Mouse (Mus musculus) bone marrow macrophage, adult 2 months (primary cell): ENCODE data around the gene Slc22a4. TPM values are rescaled to one million over a fixed set of nuclear protein-coding genes. Genes with fewer than 3 reads are reported as not detected.
A peak's percentile ranks its signal among the peaks of the same experiment; 100 is the strongest.
"Not testable (repeated sequence)": the region's sequence is repeated elsewhere in the genome, so short reads cannot be mapped to it uniquely, and the experiment has no call there.

ENCODE experiments used
- H3K27ac ChIP-seq: 2 replicates; pipeline ENCODE4 v1.5.1; 2012; ENCODE audit warnings: low read depth, low read length; ENCODE audit not compliant: insufficient read depth
- H3K4me1 ChIP-seq: 2 replicates; pipeline ENCODE4 v1.6.1; 2012; ENCODE audit warnings: low read length; ENCODE audit not compliant: control insufficient read depth, insufficient read depth
- H3K4me3 ChIP-seq: 2 replicates; pipeline ENCODE4 v1.5.1; 2012; ENCODE audit warnings: mild to moderate bottlenecking, low read length, moderate library complexity; ENCODE audit not compliant: insufficient read depth
- CTCF ChIP-seq: IDR thresholded peaks from 2 replicates; pipeline ENCODE4 v1.5.1; 2012; ENCODE audit warnings: low read depth, mild to moderate bottlenecking, low read length, moderate library complexity
- POLR2A ChIP-seq: IDR thresholded peaks from 2 replicates; pipeline ENCODE4 v1.6.1; 2012; ENCODE audit warnings: mild to moderate bottlenecking, low read depth, low read length, borderline replicate concordance
- polyA plus RNA-seq: library from polyadenylated mRNA; stranded (reverse); fragments of >200 nt; gene quantifications from 2 replicates; pipeline ENCODE4 v1.2.4, GENCODE M21; 2012; ENCODE audit not compliant: missing spikeins, insufficient read depth, insufficient read length

The Slc22a4 gene
- polyA plus RNA-seq, 1 experiment: 4.8 TPM

DNA sequence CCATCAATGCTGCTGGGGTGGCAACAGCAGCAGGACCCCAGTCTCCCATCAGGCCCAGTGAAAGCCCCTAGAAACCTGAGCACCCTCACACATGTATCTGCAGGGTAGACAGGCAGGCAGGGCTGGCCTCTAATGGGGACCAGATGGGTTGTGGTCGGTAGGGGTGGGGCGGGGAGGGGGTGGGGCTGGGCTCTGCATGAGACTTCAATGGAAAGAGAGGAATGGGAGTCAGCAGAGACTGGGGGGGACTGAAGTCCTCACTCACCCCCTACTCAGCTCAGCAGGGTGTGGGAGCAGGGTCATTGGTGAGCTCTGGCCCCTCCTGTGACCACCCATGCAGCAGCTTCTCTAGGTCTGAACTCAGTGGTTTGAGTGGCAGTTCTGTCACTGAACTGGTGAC is 29.5 kb upstream of the Slc22a4 start:
- TF ChIP-seq CTCF (no peak), POLR2A (no peak)
- Histone ChIP-seq H3K4me3 (no peak overlapping the region), H3K4me1 (no peaks in the 10 kb centered on the region), H3K27ac (no peak overlapping the region)

DNA sequence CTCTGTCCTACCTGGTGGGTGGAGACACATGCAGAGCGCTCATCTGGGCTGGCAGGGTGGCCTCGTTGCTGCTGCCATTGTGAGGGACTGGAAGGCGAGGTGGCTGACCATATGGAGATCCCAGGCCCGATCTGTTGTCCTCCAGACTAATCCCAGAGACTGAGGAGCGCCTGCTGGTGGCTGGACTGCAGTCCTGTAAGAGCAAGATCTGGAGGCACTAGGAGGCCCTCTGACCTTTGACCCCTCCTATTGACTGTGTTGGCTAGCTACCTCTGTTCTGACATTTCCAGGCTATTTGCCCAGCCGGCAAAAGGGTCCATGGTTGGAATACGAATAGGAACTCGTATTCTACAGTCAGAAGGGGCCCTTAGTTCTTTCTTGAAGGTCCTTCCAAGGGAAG is 28.2 kb upstream of the Slc22a4 start:
- TF ChIP-seq CTCF: no peak
- TF ChIP-seq POLR2A: no peak
- Histone ChIP-seq H3K27ac (no peak overlapping the region), H3K4me1 (no peaks in the 10 kb centered on the region), H3K4me3 (no peak overlapping the region)

DNA sequence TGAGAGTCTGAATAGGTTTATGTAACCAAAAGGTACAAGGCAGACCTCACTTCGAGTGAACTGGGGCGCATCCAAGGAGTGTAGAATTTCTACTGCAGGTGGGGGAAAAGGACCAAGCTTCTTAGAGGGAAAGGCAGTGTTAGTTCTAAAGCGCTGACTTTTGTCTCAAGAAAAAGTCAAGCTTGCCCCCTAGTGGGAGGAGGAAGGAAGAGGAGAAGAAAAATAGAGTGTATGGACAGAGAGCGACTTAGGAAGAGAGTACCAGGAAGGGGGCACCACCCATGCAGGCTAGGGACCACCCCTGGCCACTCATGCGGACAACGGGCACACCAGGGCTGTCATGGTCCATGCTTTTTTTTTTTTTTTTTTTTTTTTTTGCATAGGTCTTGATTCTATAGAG is 26.4 kb upstream of the Slc22a4 start:
- TF ChIP-seq POLR2A: no peak
- TF ChIP-seq CTCF: 0 out of 2 replicates have a peak, but pooled peaks have one; percentile 22
- H3K4me1 ChIP-seq: no peaks in the 10 kb centered on the region

DNA sequence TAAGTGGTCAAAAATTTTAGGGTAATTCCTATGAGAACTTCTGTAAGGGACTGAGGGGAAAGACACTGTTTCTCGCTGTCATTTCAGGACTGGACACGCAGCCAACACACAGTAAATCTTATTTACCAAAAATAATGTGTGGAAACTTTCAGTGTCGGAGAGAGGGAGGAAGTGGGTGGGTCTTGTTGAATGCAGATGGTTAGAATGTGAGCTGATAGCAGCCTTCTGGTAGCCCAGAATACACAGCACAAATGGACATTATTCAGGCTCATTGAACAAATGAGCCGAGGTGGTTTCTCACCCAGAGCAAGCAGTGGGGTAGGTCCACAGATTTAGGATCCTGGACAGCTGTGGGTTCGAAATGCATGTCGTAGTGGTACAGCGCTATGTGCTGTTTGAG is 25.2 kb upstream of the Slc22a4 start:
- Histone ChIP-seq H3K4me1 (no peaks in the 10 kb centered on the region), H3K4me3 (no peak overlapping the region), H3K27ac (no peak overlapping the region)
- no peak for TF ChIP-seq CTCF
- no peak for TF ChIP-seq POLR2A

More for the DNA sequence above, 26.4 kb upstream of the Slc22a4 start:
- no peak overlapping the region for H3K27ac ChIP-seq
- no peak overlapping the region for H3K4me3 ChIP-seq

DNA sequence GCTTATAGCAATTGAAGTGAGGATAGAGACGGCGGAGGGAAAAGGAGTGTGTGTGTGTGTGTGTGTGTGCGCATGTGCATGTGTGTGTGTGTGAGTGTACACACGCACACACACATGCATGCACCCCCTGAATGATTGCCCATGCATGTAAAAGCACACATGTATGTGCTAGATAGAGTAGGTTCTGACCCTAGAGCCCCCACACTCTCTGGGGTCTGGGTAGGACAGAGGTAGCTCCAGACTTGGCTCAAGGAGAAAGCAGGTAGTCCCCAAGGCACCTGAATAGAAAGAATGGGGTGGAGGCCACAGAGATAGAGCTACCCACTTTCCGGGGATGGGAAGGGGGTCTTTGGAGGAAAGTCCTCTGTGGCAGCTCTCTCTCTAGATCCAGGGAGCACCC is 24.2 kb upstream of the Slc22a4 start:
- TF ChIP-seq CTCF (no peak), POLR2A (no peak)
- Histone ChIP-seq H3K4me1 (no peaks in the 10 kb centered on the region), H3K27ac (no peak overlapping the region), H3K4me3 (no peak overlapping the region)

DNA sequence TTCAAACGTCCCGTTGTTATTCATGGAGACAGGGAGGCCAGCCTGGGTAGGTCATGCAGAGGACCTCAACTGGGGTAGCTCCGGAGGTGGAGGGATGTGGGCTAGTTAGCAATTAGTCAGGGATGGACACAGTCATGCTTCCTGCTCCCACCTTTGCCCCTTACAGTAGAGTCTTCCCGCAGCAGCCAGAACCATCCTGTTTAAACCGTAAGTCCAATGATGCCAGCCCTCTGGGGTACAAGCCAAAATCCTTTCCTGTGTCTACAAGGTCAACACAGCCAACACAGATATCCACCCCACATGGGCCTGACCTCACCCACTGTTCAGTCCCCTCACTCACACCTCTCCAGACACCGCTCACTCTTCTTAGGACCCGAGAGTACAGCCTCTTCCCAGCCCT is 23.3 kb upstream of the Slc22a4 start:
- Histone ChIP-seq H3K4me3 (no peak overlapping the region), H3K27ac (no peak overlapping the region), H3K4me1 (no peaks in the 10 kb centered on the region)
- TF ChIP-seq CTCF (no peak), POLR2A (no peak)

DNA sequence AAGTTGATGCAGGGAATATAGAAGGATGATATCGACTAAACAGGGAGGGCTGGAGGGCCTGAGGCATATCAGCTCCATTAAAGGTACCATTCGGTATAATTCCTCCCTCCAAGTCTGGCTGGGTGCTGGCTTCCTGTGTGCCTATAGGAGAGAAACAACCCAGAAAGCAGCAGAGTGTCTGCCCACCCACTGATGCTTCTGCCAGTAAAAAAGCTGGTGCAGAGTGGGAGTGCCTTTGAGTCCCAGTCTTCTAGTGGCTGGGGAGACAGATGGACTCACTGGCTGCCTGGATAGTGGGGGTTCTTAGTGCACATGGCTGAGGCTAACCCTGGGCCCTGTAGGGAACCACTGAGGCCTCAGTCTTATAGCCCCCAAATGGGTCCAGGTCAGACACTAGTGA is 22.3 kb upstream of the Slc22a4 start:
- no peak for TF ChIP-seq CTCF
- no peak for TF ChIP-seq POLR2A
- H3K4me3 ChIP-seq: no peak overlapping the region
- H3K27ac ChIP-seq: no peak overlapping the region
- H3K4me1 ChIP-seq: no peaks in the 10 kb centered on the region

DNA sequence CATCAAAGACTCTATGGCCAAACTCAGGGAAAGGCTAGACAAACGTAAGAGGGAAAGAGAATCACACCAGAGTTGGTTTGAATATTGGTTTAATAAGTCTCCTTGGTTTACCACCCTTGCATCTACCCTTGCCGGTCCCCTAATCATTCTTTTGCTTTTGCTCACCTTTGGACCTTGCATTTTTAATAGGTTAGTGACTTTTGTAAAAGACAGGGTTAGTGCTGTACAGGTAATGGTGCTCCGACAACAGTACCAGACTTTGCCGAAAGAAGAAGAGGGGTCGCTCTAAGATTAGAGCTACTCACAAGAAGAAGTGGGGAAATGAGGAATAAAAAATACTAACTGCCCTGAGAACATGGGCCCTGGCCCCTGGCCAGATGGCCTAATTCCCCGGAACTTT is 12.8 kb upstream of the Slc22a4 start:
- TF ChIP-seq POLR2A (no peak), CTCF (no peak)
- Histone ChIP-seq H3K4me3 (no peak overlapping the region), H3K4me1 (no peaks in the 10 kb centered on the region), H3K27ac (no peak overlapping the region)

DNA sequence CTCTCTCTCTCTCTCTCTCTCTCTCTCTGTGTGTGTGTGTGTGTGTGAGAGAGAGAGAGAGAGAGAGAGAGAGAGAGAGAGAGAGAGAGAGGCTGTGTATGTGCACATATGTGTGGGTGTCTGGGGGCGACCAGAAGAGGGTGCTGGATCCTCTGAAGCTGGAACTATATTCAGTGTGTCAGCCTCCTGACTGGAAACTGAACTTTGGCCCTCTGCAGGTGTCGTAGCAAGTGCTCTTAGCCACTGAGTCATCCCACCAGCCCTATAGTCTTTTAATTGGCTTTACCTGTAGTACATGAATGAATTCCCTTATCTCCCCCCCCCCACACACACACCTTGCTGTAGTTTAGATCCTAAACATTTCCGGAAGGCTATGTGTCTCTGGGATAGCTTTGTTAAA is 5.0 kb upstream of the Slc22a4 start:
- peaks cover 15% of the 10 kb centered on the region for H3K4me1 ChIP-seq
- not testable (repeated sequence) for H3K27ac ChIP-seq, H3K4me3 ChIP-seq

DNA sequence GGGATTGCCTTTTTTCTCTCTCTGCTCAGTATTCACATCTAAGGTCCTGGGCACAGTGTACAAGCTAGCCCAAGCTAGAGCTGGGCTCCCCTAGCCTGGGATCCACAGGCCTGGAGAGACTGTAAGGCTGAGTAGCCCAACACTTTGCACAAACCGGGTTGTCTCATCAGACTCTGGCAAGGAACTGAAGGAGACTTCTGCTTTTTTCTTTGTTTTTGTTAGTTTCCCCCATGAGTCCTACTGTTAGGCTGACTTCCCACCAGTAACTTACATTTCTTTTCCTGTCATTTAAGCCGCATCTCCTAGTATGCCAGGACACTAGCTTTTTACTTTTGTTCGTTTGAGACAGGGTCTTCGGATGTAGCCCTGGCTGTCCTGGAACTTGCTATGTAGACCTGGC is 1.1 kb upstream of the Slc22a4 start:
- TF ChIP-seq CTCF: no peak
- no peak for TF ChIP-seq POLR2A
- H3K27ac ChIP-seq: peak overlapping the region; percentile 89
- peaks cover 42% of the 10 kb centered on the region for H3K4me1 ChIP-seq
- H3K4me3 ChIP-seq: peak overlapping the region; percentile 63

DNA sequence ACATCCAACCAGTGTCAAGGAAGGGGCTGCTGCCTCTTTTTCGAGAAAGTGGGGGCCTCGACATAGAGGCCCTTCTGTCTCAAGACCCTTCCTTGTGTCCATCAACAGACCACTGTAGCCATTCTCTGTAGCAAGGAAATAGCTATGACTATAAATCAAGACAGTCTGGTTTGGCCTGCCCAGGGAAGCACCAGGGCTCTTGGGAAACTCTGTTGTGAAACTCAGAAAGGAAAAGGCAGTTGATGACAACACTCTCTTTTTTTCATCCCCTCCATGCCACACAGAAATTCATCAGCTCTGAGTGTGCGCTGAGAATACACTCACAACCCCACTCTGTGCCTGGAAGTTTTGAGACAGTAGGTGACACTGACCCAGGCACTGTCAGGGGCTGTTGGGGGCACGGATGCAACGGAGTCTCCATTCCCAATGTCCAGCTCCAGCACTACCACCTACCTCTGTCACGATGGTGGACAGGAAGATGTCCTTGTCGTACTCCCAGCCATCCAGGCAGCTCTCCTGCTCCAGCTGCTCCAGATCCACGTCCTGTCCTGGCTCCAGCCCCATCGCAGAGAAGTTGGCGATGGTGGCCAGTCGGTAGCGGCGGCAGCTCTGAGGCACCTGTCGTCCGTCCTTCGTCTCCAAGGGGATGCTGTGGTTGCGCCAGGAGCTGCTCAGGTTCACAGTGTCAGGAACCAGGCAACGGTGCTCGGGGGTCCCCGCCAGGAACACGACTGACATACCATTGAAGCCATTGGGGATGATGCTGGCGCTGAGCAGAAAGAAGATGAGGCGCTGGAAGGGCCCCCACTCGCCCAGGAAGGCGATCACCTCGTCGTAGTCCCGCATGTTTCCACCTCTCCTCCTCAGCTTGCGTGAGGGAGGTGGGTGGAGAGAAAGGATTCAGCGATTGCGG is 503 bp downstream of the Slc22a4 start:
- Histone ChIP-seq H3K4me3 (peak overlapping the region; percentile 63), H3K4me1 (peaks cover 42% of the 10 kb centered on the region), H3K27ac (no peak overlapping the region)
- TF ChIP-seq POLR2A: no peak
- no peak for TF ChIP-seq CTCF
